Mouse (Mus musculus): ENCODE results near the gene Tmem30c. TPM values are rescaled to one million over a fixed set of nuclear protein-coding genes. Genes with fewer than 3 reads are reported as not detected.
"Not testable (repeated sequence)": the region's sequence is repeated elsewhere in the genome, so short reads cannot be mapped to it uniquely, and the experiment has no call there.

The Tmem30c gene
- total RNA-seq, 4 experiments from 2014 or later = 0.18 to 1.4 (median 0.67) TPM

GRCm38 (mm10) chr16:57231937-57232310, 60.7 kb downstream of the Tmem30c start:
- DNase-seq (ENCODE audit: low spot score in 2 of 2) = not testable (repeated sequence)

DNA sequence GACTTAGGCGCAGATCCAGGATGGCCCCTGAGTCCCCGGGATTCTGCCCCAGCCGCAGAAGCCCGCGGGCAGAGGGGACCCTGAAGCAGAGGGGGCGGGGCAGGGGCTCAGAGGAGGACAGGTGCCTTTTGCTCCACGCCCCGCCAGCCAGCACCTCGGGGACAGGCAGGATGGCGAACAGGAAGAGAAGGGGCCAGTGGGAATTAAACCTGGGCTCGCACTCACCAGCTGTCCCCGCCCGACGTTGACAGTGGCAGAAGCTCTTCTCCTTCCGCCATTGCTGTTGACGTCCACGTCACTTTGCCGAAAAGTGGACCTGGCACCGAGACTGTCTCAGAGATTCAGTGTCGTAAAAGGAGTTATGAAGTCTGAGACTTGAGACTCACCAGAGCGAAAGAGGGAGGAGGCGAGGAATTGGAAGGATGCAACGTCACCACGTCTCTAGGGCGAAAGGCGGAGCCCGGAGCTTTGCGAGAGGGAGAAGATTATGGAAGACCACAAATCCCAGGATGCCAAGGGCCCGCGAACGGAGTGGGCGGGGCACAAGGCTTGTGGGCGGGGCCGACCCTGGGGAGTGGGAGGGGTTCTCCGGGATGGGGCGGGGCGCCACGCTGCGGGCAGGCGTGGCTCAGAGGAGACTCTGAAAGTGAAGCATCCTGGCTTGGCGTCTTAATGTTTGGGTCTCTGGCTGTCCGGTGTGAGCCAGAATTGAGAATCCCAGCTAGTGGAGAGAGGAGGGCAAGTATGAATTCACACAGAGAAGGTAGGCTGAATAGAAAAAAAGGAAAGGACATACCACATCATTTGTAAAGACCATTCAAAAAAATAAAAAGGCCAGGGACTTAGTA, 61.4 kb downstream of the Tmem30c start, which contains the start of gene Tbc1d23:
TSS of gene Tbc1d23 (minus strand) at position 416 of the 848 bp plus-strand sequence.
- DNase-seq (ENCODE audit: low spot score in 2 of 2) = peak; percentile 96 to 99

DNA sequence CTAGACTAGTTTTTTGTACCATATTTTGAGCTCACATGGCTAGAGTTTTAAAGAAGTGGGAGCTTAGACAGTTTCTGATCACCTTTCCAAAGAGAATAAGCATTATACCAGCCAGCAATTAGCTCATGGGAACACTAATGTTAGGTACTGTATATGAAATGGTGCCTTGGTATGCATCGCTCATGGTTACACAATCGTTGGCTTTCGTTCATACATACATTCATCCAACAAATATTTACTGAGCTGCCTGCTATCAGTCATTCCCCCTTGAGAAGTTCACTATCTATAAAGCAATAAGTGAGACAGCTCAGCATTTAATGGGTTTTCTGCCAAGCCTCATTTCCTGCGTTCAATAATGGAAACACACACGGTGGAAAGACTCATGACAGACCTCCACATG, 66.2 kb downstream of the Tmem30c start:
- DNase-seq (ENCODE audit: low spot score in 2 of 2) = no peak

DNA sequence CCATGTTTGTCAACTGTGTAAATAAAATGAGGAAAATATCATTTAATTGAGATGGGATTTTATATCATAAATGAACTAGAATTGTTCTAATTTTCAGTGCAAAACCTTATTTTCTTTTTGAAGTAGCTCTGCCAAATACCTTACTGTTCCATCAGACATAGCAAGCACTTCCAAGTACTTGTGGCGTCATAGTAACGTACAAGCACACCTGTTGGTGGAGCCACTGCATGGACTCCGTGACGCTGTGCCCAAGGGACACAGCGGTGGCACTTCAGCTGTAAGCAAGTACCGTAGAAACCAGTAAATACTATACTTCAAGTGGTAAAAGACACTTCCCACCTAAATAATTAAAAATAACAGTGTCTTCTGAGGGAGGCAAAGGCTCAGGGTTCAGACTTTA, 72.3 kb downstream of the Tmem30c start:
- no peak for DNase-seq (ENCODE audit: low spot score in 2 of 2)

Other genes starting within 250 kb of the Tmem30c start
- gene Tmem45a2, start 221.5 kb downstream of the Tmem30c start, total RNA-seq (2022) = under 1 TPM in 2 of 4 experiments, not detected in 2; 0.21 to 0.34 TPM
- 10 to 100 TPM; 89.5 to 97.7 (median 91.6) TPM for gene Tomm70a, start 171.2 kb downstream of the Tmem30c start, total RNA-seq (2022)
- 10 to 100 TPM; 13.6 to 18.2 (median 18.0) TPM for gene Nit2, start 125.5 kb downstream of the Tmem30c start, total RNA-seq (2022)
- gene Tbc1d23, start 61.4 kb downstream of the Tmem30c start, total RNA-seq (2022) = 10 to 100 TPM; 47.4 to 52.9 (median 51.1) TPM
- gene Filip1l, start 60.2 kb upstream of the Tmem30c start, total RNA-seq (2022) = 1 to 10 TPM; 4.2 to 5.0 (median 4.7) TPM

Measured in layer of hippocampus, adult 8-10 months (tissue).